Mouse (Mus musculus) kidney, postnatal 25 days (tissue): ENCODE results near the gene Pard3b.
A peak's percentile ranks its signal among the peaks of the same experiment; 100 is the strongest.

Experiments used
- DNase-seq, 2 experiments: peaks; one replicate each; pipeline ENCODE4 v3.0.0; 2021; ENCODE audit warnings: mixed read lengths in 2 of 2

The Pard3b gene

DNA sequence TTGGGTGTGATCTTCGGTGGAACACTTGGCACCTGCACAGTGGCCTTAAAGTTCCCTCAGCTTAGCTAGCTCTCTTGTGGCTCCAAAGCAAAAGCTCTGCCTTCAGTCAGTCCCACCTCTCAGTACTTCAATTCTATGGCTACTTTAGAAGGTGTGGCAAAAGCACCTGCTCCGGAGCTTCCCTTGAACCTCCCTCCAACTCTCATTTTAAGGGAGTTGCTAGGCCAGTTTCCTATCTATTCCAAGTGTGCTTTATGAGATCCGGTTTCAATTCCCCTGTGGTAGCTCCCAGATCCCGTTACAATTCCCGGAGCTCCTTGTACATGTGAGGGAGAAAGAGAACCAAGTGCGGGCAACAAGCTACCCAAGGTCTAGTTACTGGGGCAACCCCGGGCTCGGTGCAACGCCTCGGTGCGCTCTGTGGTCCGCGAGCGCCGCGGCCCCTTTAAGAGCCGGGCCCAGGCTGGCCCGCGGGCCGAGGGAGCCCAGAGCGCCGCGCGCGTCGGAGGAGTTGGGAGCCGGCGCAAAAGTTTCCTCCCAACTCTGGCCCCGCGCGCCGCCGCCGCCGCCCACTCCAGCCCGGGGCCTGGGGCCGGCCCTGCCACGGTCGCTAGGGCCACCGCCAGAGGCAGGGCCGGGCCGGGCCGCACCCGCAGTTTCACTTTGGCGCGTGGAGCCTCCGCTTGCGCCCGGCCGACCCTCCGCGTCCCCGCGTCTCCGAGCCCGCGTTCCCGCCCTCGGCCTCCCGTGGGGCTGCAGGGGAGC is at the start of gene Pard3b:
Gene Pard3b (plus strand): TSS at position 478 of the 765 bp plus-strand sequence.
- peak; percentile 69 to 83 for DNase-seq

- DNase-seq, result no peak
Observed at GRCm38 (mm10) chr1:61616176-61616575, 22.4 kb upstream of the Pard3b start.

GRCm38 (mm10) chr1:61620651-61621050 is 18.0 kb upstream of the Pard3b start:
- DNase-seq, result no peak

DNA sequence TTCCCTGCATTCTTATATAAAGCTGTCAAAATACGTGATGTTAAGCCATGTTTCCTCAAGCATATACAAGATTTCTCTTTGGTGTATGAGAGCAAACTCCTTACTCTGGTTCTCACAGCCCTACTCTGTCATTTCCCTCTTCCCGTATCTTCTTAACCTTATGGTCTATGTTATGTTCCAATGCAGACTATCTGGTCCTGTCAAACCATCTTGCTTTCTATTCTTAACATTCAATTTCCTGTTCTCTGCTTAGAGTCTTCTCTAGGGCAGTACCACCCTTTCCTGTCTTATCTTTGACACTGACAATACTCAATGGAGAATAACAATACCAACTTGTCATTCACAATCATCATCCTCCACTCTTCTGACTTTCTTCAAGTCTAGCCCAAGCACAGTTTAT is 8.8 kb upstream of the Pard3b start:
- no peak for DNase-seq

DNA sequence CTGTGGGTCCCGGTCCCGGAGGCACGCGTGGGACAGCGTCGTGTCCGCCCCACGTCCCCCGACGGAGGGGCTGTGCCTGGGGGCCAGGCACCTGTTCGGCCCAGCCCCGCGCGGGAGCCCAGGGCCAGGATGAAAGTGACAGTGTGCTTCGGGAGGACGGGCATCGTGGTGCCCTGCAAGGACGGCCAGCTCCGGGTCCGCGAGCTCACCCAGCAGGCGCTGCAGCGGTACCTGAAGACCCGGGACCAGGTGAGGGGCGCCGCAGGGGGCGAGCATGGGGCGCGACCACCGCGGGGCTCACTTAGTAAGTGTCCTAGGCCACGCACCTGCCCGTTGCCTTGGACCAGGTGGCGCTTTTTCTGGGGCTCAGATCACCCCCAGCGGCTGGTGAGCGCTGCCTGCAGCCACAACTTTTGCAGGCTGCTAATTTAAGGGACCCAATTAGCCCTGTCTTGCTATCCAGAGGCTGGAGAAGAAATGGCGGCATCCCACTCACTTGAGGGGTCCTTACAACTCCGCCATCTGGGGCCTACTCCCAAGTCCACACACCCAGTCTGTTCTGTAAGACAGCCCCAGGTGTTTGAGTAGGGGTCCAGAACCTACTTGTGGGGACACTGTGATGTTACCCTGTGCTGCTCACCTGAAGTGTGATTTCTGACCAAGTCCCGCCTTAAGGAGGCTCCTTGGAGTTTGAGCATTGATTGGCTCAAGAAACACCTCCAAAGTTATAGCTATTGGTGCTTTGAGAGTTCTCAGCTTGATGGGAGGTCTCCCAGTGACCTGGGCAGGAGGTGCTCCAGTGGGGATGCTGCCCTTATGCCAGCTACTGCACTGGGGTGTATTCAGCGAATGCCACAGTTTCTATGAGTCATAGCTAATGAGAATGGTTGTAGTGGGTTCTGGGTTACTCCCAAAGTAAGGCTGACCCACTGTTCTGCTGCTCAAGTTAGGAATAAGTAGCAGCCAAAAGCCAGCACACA is 780 bp downstream of the Pard3b start:
- peak; percentile 32 to 68 for DNase-seq

- DNase-seq, result no peak
Observed at GRCm38 (mm10) chr1:61641880-61642279, 3.3 kb downstream of the Pard3b start.

GRCm38 (mm10) chr1:61645062-61645461 is 6.4 kb downstream of the Pard3b start:
- no peak for DNase-seq

DNA sequence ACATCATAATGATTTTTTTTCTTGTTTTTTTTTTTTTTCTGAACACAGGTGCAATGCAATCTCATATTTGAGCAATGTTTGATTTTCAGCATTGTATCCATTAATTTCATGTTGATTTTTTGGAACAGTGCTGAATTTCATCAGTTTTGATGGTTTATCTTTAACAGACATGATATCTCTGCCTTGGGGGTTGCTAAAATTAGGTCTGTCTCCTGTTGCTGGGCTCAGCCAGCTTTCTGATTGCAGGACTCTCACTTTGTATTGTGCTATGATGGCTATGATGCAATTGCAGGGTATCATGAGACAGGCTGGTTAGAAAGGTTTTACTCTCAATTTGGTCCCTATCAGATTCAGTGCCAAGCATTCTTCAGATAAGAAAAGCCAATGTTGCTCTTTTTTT is 11.3 kb downstream of the Pard3b start:
- no peak for DNase-seq

- no peak for DNase-seq
Observed at GRCm38 (mm10) chr1:61651454-61652271, 13.0 kb downstream of the Pard3b start.

GRCm38 (mm10) chr1:61657760-61658159 is 19.1 kb downstream of the Pard3b start:
- no peak for DNase-seq

GRCm38 (mm10) chr1:61659931-61660330 is 21.3 kb downstream of the Pard3b start:
- peak; percentile 48 to 67 for DNase-seq

- no peak for DNase-seq
Observed at GRCm38 (mm10) chr1:61685221-61685814, 46.7 kb downstream of the Pard3b start.

GRCm38 (mm10) chr1:61685921-61686320 is 47.3 kb downstream of the Pard3b start:
- DNase-seq, result no peak

DNA sequence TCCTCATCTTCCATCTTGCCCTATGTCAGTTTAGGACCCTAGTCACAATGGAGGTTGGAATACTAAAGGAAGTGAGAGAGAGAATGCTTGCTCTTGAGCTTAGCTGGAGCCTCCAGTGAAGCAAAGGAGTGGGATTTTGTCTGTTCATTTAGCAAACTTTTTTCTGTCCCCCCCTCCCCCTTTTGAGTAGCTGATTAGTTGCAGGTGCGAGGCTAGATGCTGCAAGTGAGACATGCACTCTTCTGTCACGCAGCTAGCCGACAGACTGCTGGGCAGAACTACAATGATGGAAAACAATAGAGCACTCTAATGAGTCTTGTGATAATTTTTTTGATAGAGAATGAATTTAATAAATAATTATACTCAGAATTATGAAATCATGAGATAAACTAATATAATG is 49.7 kb downstream of the Pard3b start:
- no peak for DNase-seq

DNA sequence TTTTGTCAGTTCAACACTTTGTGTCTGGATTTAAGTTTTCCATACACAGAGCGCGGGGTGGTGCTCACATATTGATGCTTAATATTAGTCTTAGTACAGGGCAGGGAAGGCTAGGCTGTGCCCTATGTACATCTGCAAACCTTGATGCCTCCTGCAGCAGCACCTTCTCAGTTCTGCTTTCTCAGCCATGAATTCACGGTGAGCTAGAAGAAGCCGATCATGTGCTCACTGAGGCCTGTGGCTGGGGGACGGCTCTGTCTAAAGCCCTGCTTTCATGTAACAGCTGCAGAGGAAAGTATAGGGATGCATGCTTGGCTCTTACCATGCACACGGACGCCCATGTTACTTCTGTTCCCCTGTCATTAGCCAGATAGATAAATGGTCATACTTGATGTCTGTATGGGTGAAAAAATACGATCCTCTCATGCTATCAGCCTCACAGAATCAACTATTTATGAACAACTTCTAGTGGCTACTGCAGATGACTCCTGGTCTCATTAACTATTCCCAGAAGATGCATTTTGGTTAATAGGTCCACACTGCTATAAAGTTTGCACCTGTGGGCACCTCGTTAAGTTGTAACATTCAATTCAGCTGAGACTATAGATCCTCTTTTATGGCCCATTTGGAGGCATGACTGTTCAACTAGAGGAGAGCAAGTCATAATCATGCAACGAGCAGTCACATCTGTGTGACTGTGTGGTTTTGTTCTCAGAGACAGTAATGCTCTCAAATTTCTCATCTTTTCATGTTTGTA is 60.0 kb downstream of the Pard3b start:
- DNase-seq, result no peak

GRCm38 (mm10) chr1:61709812-61710211 is 71.2 kb downstream of the Pard3b start:
- no peak for DNase-seq

GRCm38 (mm10) chr1:61711523-61711922 is 72.9 kb downstream of the Pard3b start:
- DNase-seq, result no peak

DNA sequence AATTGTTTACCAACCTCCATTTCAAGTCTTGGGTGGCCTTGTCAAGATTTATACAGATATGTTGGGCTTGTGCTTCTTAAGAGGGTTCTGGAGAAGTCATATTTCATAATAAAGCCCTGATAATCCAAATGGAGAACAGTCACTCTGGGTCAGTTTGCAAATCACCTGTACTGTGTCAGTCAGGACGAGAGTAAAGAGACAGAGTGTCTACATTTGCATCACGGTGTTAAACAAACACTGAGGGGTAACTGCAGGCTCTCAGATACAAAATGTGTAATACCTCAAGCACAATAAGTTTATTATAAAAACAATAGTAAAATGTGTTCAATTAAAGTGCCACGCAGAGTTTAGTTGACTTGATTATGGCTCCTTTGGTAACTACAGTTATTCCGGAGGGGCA is 91.0 kb downstream of the Pard3b start:
- no peak for DNase-seq

- no peak for DNase-seq
Observed at GRCm38 (mm10) chr1:61736550-61736949, 97.9 kb downstream of the Pard3b start.

GRCm38 (mm10) chr1:61742831-61743230 is 104.2 kb downstream of the Pard3b start:
- DNase-seq, result no peak

- DNase-seq, result no peak
Observed at GRCm38 (mm10) chr1:61747481-61747880, 108.9 kb downstream of the Pard3b start.

- DNase-seq, result no peak
Observed at GRCm38 (mm10) chr1:61751008-61751407, 112.4 kb downstream of the Pard3b start.
